Mouse (Mus musculus) testis, adult 2 months (tissue): ENCODE results near the gene Ggt1. TPM values are rescaled to one million over a fixed set of nuclear protein-coding genes. Genes with fewer than 3 reads are reported as not detected.

ENCODE experiments used
- H3K27ac ChIP-seq: fragments of 200-500 bp; 2 replicates; pipeline ENCODE4 v1.5.1; 2012; ENCODE audit warnings: low read depth, low read length; ENCODE audit not compliant: control insufficient read depth, insufficient read depth
- H3K27me3 ChIP-seq: fragments of 200-500 bp; 2 replicates; pipeline ENCODE4 v1.6.1; 2012; ENCODE audit warnings: mild to moderate bottlenecking, low read length, moderate library complexity; ENCODE audit not compliant: control insufficient read depth, insufficient read depth
- H3K36me3 ChIP-seq: fragments of 200-500 bp; 2 replicates; pipeline ENCODE4 v1.6.1; 2012; ENCODE audit warnings: mild to moderate bottlenecking, low read length; ENCODE audit not compliant: control insufficient read depth, insufficient read depth
- H3K4me1 ChIP-seq: fragments of 200-500 bp; 2 replicates; pipeline ENCODE4 v1.6.1; 2012; ENCODE audit warnings: low read length; ENCODE audit not compliant: control insufficient read depth, insufficient read depth
- H3K4me3 ChIP-seq: fragments of 200-500 bp; 2 replicates; pipeline ENCODE4 v1.5.1; 2012; ENCODE audit warnings: low read depth, mild to moderate bottlenecking, low read length, moderate library complexity, mixed read lengths; ENCODE audit not compliant: control insufficient read depth
- CTCF ChIP-seq: fragments of 200-500 bp; IDR thresholded peaks from 2 replicates; pipeline ENCODE4 v1.5.1; 2012; ENCODE audit warnings: low read depth, mild to moderate bottlenecking, inconsistent platforms, low read length, moderate library complexity; ENCODE audit not compliant: control insufficient read depth, insufficient read depth, insufficient replicate concordance
- POLR2A ChIP-seq: fragments of 200-500 bp; IDR thresholded peaks from 2 replicates; pipeline ENCODE4 v1.6.1; 2012; ENCODE audit warnings: low read depth, mild to moderate bottlenecking, inconsistent platforms, low read length, moderate library complexity; ENCODE audit not compliant: control insufficient read depth
- polyA plus RNA-seq: library from polyadenylated mRNA; depleted of rRNA; stranded (reverse); fragments of >200 nt; gene quantifications from 2 replicates; pipeline ENCODE4 v1.2.3, GENCODE M21; 2012

Ggt1 gene
- polyA plus RNA-seq, 1 experiment = 1.6 TPM

- no peaks in the 10 kb centered on the region for H3K36me3 ChIP-seq
- no peak for TF ChIP-seq CTCF
- TF ChIP-seq POLR2A = no peak
Measured at GRCm38 (mm10) chr10:75588336-75588735, 26.9 kb downstream of the Ggt1 start.

GRCm38 (mm10) chr10:75589129-75589528 lies 27.7 kb downstream of the Ggt1 start, which contains the start of gene Ggt5:
Ggt5 (plus strand) TSS chr10:75589340.
- no peaks in the 10 kb centered on the region for H3K36me3 ChIP-seq
- peak within 1 kb of the TSS; percentile 45 for H3K27ac ChIP-seq
- H3K27me3 ChIP-seq = no peaks in the 10 kb centered on the region
- H3K4me3 ChIP-seq = no peak within 1 kb of the TSS; the same call in 1 of the 2 replicates
- TF ChIP-seq CTCF (no peak), POLR2A (no peak)
- H3K4me1 ChIP-seq = no peaks in the 10 kb centered on the region; the same call in 1 of the 2 replicates

More at GRCm38 (mm10) chr10:75588336-75588735, 26.9 kb downstream of the Ggt1 start:
- no peaks in the 10 kb centered on the region for H3K27me3 ChIP-seq
- H3K27ac ChIP-seq = 0 out of 2 replicates have a peak overlapping the region, but pooled peaks have one; percentile 7
- H3K4me3 ChIP-seq = no peak overlapping the region
- H3K4me1 ChIP-seq = no peaks in the 10 kb centered on the region; the same call in 1 of the 2 replicates

GRCm38 (mm10) chr10:75589651-75590050 lies 28.2 kb downstream of the Ggt1 start:
- Histone ChIP-seq H3K36me3 (no peaks in the 10 kb centered on the region), H3K4me1 (no peaks in the 10 kb centered on the region; the same call in 1 of the 2 replicates), H3K27ac (peak overlapping the region; percentile 45), H3K4me3 (no peak overlapping the region; the same call in 1 of the 2 replicates), H3K27me3 (no peaks in the 10 kb centered on the region)
- TF ChIP-seq CTCF = no peak
- no peak for TF ChIP-seq POLR2A

GRCm38 (mm10) chr10:75591211-75591894 lies 29.9 kb downstream of the Ggt1 start:
- H3K36me3 ChIP-seq = no peaks in the 10 kb centered on the region
- no peak for TF ChIP-seq CTCF
- no peak overlapping the region for H3K4me3 ChIP-seq
- no peaks in the 10 kb centered on the region; the same call in 1 of the 2 replicates for H3K4me1 ChIP-seq
- H3K27ac ChIP-seq = no peak overlapping the region
- H3K27me3 ChIP-seq = no peaks in the 10 kb centered on the region

GRCm38 (mm10) chr10:75592585-75592984 lies 31.2 kb downstream of the Ggt1 start:
- Histone ChIP-seq H3K4me3 (no peak overlapping the region), H3K27ac (no peak overlapping the region), H3K27me3 (no peaks in the 10 kb centered on the region), H3K4me1 (no peaks in the 10 kb centered on the region; the same call in 1 of the 2 replicates), H3K36me3 (no peaks in the 10 kb centered on the region)
- no peak for TF ChIP-seq CTCF
- no peak for TF ChIP-seq POLR2A

GRCm38 (mm10) chr10:75595981-75596380 lies 34.6 kb downstream of the Ggt1 start:
- Histone ChIP-seq H3K36me3 (no peaks in the 10 kb centered on the region), H3K4me3 (no peak overlapping the region), H3K4me1 (no peaks in the 10 kb centered on the region), H3K27ac (no peak overlapping the region), H3K27me3 (no peaks in the 10 kb centered on the region)
- TF ChIP-seq CTCF (no peak), POLR2A (no peak)

GRCm38 (mm10) chr10:75600189-75600730 lies 38.9 kb downstream of the Ggt1 start:
- no peaks in the 10 kb centered on the region for H3K36me3 ChIP-seq
- peaks cover 5% of the 10 kb centered on the region for H3K4me1 ChIP-seq
- TF ChIP-seq POLR2A (no peak), CTCF (no peak)
- H3K4me3 ChIP-seq = no peak overlapping the region
- no peak overlapping the region for H3K27ac ChIP-seq
- no peaks in the 10 kb centered on the region for H3K27me3 ChIP-seq
